In the genomic region with DNA sequence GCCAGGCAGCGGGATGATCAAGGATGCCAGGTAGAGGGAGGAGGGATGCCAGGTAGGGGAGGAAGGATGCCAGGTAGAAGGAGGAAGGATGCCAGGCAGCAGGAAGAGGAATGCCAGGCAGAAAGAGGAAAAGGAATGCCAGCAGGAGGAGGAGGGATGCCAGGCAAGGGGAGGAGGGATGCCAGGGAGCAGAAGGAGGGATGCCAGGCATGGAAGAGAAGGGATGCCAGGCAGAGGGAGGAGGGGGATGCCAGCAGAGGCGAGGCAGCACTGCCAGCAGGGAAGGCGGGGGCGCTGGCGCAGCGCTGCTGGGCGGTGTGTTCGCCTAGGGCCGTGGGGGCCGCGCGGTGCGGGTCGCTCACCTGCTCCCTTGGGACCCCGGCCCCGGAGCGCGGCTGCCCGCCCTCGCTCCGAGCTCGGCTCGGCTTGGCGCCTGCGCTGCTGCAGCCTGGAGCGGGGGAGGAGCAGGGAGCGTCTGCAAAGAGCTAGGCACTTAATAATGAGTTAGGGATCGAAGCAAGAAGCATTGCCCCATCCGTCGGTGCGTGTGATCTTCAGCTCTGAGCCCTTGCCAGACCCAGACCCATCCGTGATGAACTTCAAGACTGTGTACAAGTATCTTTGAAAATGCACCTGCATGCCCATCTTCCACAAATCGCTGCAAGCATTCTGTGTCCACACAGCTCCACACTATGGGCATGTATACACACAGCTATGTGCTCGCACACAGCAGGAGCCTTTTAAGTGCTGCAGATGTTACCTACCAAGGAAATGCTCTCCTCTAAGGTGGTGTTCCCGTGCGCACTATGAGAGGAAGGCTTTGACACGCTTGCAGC, we compare ENCODE assay signal across 8 mouse cellular contexts. TPM values are rescaled to one million over a fixed set of nuclear protein-coding genes. Genes with fewer than 3 reads are reported as not detected.
DNase-seq lines count a peak whose midpoint lies in the region; ATAC-seq and TF ChIP-seq lines count a peak whose summit lies in the region.

A gene (minus strand): TSS at position 426 of the 836 bp plus-strand sequence.

- no peak within 1 kb of the TSS for H3K27ac ChIP-seq in embryonic facial prominence, embryonic 13.5 days
- no peak within 1 kb of the TSS for H3K27ac ChIP-seq in kidney, postnatal 0 days
- no peak within 1 kb of the TSS for H3K27ac ChIP-seq in liver, adult 2 months (replicated peaks; ENCODE audit: insufficient read depth, low read depth, low read length)

- H3K4me3 ChIP-seq in embryonic facial prominence, embryonic 13.5 days, result peak within 1 kb of the TSS; percentile 55
- peak within 1 kb of the TSS; percentile 44 for H3K4me3 ChIP-seq in kidney, postnatal 0 days (replicated peaks; ENCODE audit: low read depth, low read length)
- H3K4me3 ChIP-seq in liver, adult 2 months (ENCODE audit: insufficient read depth, low read depth, low read length), result peak within 1 kb of the TSS; percentile 47

- peak; percentile 76 for DNase-seq in adrenal gland, postnatal 14 days
- no peak for DNase-seq in heart, adult 8-10 months (ENCODE audit: low spot score)
- DNase-seq in kidney, postnatal 0 days (ENCODE audit: low spot score), result peak; percentile 82
- DNase-seq in liver, adult 2 months (ENCODE audit: extremely low read depth, low read depth, low spot score), result no peak
- DNase-seq in right cerebral cortex, adult 18-20 months, result peak; percentile 85

- TF ChIP-seq CTCF in kidney, postnatal 0 days (IDR thresholded peaks at IDR 0.05; ENCODE audit: low read depth), result no peak
- TF ChIP-seq CTCF in liver, adult 2 months (IDR thresholded peaks at IDR 0.05; ENCODE audit: low read depth, low read length), result no peak

- H3K4me1 ChIP-seq in embryonic facial prominence, embryonic 13.5 days, result peaks cover 22% of the 10 kb centered on the region
- no peaks in the 10 kb centered on the region for H3K4me1 ChIP-seq in kidney, postnatal 0 days (replicated peaks; ENCODE audit: insufficient read depth, low read length)
- H3K4me1 ChIP-seq in liver, adult 2 months (ENCODE audit: control insufficient read depth, insufficient read depth, low read length), result no peaks in the 10 kb centered on the region

- H3K36me3 ChIP-seq in embryonic facial prominence, embryonic 13.5 days, result no peaks in the 10 kb centered on the region
- H3K36me3 ChIP-seq in kidney, postnatal 0 days (ENCODE audit: insufficient read depth, low read length), result no peaks in the 10 kb centered on the region
- H3K36me3 ChIP-seq in liver, adult 2 months (ENCODE audit: control insufficient read depth, insufficient read depth, low read length), result no peaks in the 10 kb centered on the region

- H3K9ac ChIP-seq in embryonic facial prominence, embryonic 13.5 days, result peak within 1 kb of the TSS; percentile 74
- peak within 1 kb of the TSS; percentile 57; the same call in 1 of the 2 replicates for H3K9ac ChIP-seq in kidney, postnatal 0 days (ENCODE audit: low read depth, low read length)
- peak within 1 kb of the TSS; percentile 33; the same call in 1 of the 2 replicates for H3K9ac ChIP-seq in liver, adult 2 months (ENCODE audit: low read depth, low read length)

- ATAC-seq in CD4-positive, CD25-positive, alpha-beta regulatory T cell, adult 4 months, result peak; percentile 49
- peak; percentile 48; the same call in 1 of the 2 replicates for ATAC-seq in embryonic facial prominence, embryonic 13.5 days (ENCODE audit: insufficient number of reproducible peaks, insufficient read depth, low FRiP score, low TSS enrichment, low read depth)
- ATAC-seq in kidney, postnatal 0 days (replicated peaks; ENCODE audit: low FRiP score, low read depth), result peak; percentile 56
- ATAC-seq in activated CD4-positive, CD25-positive, alpha-beta regulatory T cell, adult 4 months, result no peak

- 2% methylated on average over 37 of the region's 37 CpGs for WGBS in embryonic facial prominence, embryonic 13.5 days
- 2% methylated on average over 33 of the region's 37 CpGs for WGBS in kidney, postnatal 0 days
- WGBS in liver, adult 2 months, result 6% methylated on average over 37 of the region's 37 CpGs

- peaks cover 48% of the 10 kb centered on the region for H3K27me3 ChIP-seq in embryonic facial prominence, embryonic 13.5 days
- H3K27me3 ChIP-seq in kidney, postnatal 0 days (ENCODE audit: insufficient read depth, low read length), result no peaks in the 10 kb centered on the region
- H3K27me3 ChIP-seq in liver, adult 2 months (ENCODE audit: control insufficient read depth, insufficient read depth, low read length), result peaks cover 11% of the 10 kb centered on the region

- H3K4me2 ChIP-seq in embryonic facial prominence, embryonic 13.5 days, result peak within 1 kb of the TSS; percentile 93
- peak within 1 kb of the TSS; percentile 77 for H3K4me2 ChIP-seq in kidney, postnatal 0 days (ENCODE audit: low read length)

- H3K9me3 ChIP-seq in embryonic facial prominence, embryonic 13.5 days, result no peaks in the 10 kb centered on the region
- H3K9me3 ChIP-seq in kidney, postnatal 0 days (replicated peaks; ENCODE audit: low read length), result no peaks in the 10 kb centered on the region

- TF ChIP-seq POLR2A in liver, adult 2 months (IDR thresholded peaks at IDR 0.05; ENCODE audit: extremely low read depth, insufficient read depth, low read length), result no peak

- no peaks in the 10 kb centered on the region for H3K79me2 ChIP-seq in liver, adult 2 months (ENCODE audit: control insufficient read depth, insufficient read depth, low read length)

RNA-seq across cellular contexts. Expression of the gene that starts here (rescaled TPM):
- polyA plus RNA-seq in CD4-positive, CD25-positive, alpha-beta regulatory T cell, adult 4 months (2017; shearing (Covaris generic)), result under 1 TPM; 0.48 to 0.61 TPM
- 15.5 and 24.3 TPM in 2 replicates for total RNA-seq in adrenal gland, postnatal 14 days (2021)
- polyA plus RNA-seq in embryonic facial prominence, embryonic 13.5 days (2015; fragmentation: Nextera tagmentation; extraction: Ambion mirVana), result 37.4 and 43.5 TPM in 2 replicates
- 10 to 100 TPM; 56.8 to 62.6 (median 60.6) TPM for total RNA-seq in heart, adult 8-10 months (2022)
- 16.4 and 19.7 TPM in 2 replicates for polyA plus RNA-seq in kidney, postnatal 0 days (2015; fragmentation: Nextera tagmentation; extraction: Ambion mirVana)
- 0.55 and 1.3 TPM in 2 replicates for total RNA-seq in liver, adult 2 months (2014; rRNA removed)
- 1.3 TPM in 2 replicates for polyA plus RNA-seq in liver, adult 2 months (2012; rRNA removed)
- under 1 TPM in 1 of 2 experiments, not detected in 1; 0.41 TPM for polyA plus RNA-seq in activated CD4-positive, CD25-positive, alpha-beta regulatory T cell, adult 4 months (2017; shearing (Covaris generic))

Comparison
In these comparisons a context has a peak if more than half of its experiments do, and no peak if none do; other contexts are left out.
1. Peak in ATAC-seq in CD4-positive, CD25-positive, alpha-beta regulatory T cell, adult 4 months; RNA of the gene not detected or under 1 TPM.
2. DNase-seq: peak in adrenal gland, postnatal 14 days (single experiment), kidney, postnatal 0 days (single experiment) and right cerebral cortex, adult 18-20 months (single experiment); none in heart, adult 8-10 months (single experiment) and liver, adult 2 months (single experiment).
3. Peak in every context shown above with its lines, with median percentiles within 50 percentile points of each other: H3K4me3 ChIP-seq and H3K9ac ChIP-seq.